Comparison of ENCODE assay signal across 9 mouse cellular contexts in the genomic region with DNA sequence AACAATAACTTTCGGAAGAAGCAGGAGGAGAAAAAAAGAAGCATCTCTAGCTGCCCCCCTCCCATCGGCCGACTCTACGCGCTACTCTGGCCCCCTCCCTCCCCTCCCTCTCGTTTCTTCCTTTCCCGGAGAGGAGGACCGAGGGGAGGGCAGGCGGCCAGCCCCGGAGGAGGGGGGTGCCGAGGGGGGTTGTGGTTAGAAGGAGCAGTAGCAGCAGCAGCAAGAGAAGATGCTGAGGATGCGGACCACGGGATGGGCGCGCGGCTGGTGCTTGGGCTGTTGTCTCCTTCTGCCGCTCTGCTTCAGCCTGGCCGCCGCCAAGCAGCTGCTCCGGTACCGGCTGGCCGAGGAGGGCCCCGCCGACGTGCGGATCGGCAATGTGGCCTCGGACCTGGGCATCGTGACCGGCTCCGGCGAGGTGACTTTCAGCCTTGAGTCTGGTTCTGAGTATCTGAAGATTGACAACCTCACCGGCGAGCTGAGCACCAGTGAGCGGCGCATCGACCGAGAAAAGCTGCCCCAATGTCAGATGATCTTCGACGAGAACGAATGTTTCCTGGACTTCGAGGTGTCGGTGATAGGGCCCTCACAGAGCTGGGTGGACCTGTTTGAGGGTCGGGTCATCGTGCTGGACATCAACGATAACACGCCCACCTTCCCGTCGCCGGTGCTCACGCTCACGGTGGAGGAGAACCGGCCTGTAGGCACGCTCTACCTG. TPM values are rescaled to one million over a fixed set of nuclear protein-coding genes. Genes with fewer than 3 reads are reported as not detected.
DNase-seq lines count a peak whose midpoint lies in the region; ATAC-seq and TF ChIP-seq lines count a peak whose summit lies in the region.
"Had no signal": no experiment of that assay in that cellular context is flagged by ENCODE, and none has a peak within 500 bp of the region (broad histone marks: within the 10 kb centered on the region; RNA-seq: fewer than 3 reads in every experiment).

No protein-coding gene starts in this region.

- peak overlapping the region; percentile 92 for H3K4me2 ChIP-seq in intestine, postnatal 0 days (replicated peaks; ENCODE audit: low read depth)
- H3K4me2 ChIP-seq in limb, embryonic 15.5 days, result peak overlapping the region; percentile 94
- H3K4me2 ChIP-seq in neural tube, embryonic 11.5 days (ENCODE audit: low read depth), result peak overlapping the region; percentile 98

- H3K4me1 ChIP-seq in erythroblast, embryonic 14.5 days (ENCODE audit: control insufficient read depth), result peaks cover 58% of the 10 kb centered on the region
- H3K4me1 ChIP-seq in intestine, postnatal 0 days (replicated peaks; ENCODE audit: control insufficient read depth, insufficient read depth, low read length), result peaks cover 9% of the 10 kb centered on the region; the same call in 1 of the 2 replicates
- peaks cover 32% of the 10 kb centered on the region for H3K4me1 ChIP-seq in limb, embryonic 15.5 days
- H3K4me1 ChIP-seq in neural tube, embryonic 11.5 days (ENCODE audit: control insufficient read depth, insufficient read depth, low read length), result peaks cover 8% of the 10 kb centered on the region; the same call in 1 of the 2 replicates

- peak overlapping the region; percentile 40 for H3K9ac ChIP-seq in intestine, postnatal 0 days (ENCODE audit: low read depth, low read length)
- peak overlapping the region; percentile 54 for H3K9ac ChIP-seq in limb, embryonic 15.5 days
- peak overlapping the region; percentile 65 for H3K9ac ChIP-seq in neural tube, embryonic 11.5 days (ENCODE audit: low read length)

- ATAC-seq in erythroblast, adult 5-6 weeks (replicated peaks; ENCODE audit: low FRiP score, poor library complexity, severe bottlenecking), result no peak
- no peak for ATAC-seq in intestine, postnatal 0 days
- ATAC-seq in limb, embryonic 15.5 days (ENCODE audit: insufficient number of reproducible peaks, low FRiP score, low TSS enrichment, low read depth), result no peak
- ATAC-seq in neural tube, embryonic 11.5 days (ENCODE audit: insufficient read depth, low FRiP score, low TSS enrichment), result no peak

- H3K9me3 ChIP-seq in erythroblast, embryonic 14.5 days (ENCODE audit: control insufficient read depth, low read length), result peaks cover 16% of the 10 kb centered on the region; the same call in 1 of the 2 replicates
- H3K9me3 ChIP-seq in intestine, postnatal 0 days (ENCODE audit: control insufficient read depth), result no peaks in the 10 kb centered on the region
- no peaks in the 10 kb centered on the region for H3K9me3 ChIP-seq in limb, embryonic 15.5 days
- no peaks in the 10 kb centered on the region for H3K9me3 ChIP-seq in neural tube, embryonic 11.5 days (ENCODE audit: control insufficient read depth, low read length)

- TF ChIP-seq CTCF in intestine, postnatal 0 days (IDR thresholded peaks at IDR 0.05; ENCODE audit: low read depth), result no peak

- no peaks in the 10 kb centered on the region for H3K36me3 ChIP-seq in erythroblast, embryonic 14.5 days (ENCODE audit: control insufficient read depth)
- H3K36me3 ChIP-seq in intestine, postnatal 0 days (ENCODE audit: control insufficient read depth, insufficient read depth), result no peaks in the 10 kb centered on the region
- no peaks in the 10 kb centered on the region for H3K36me3 ChIP-seq in limb, embryonic 15.5 days
- H3K36me3 ChIP-seq in neural tube, embryonic 11.5 days (ENCODE audit: control insufficient read depth, insufficient read depth, low read length), result no peaks in the 10 kb centered on the region

- H3K27ac ChIP-seq in intestine, postnatal 0 days (ENCODE audit: low read depth, low read length), result no peak overlapping the region
- H3K27ac ChIP-seq in limb, embryonic 15.5 days, result peak overlapping the region; percentile 93; the same call in 1 of the 2 replicates
- H3K27ac ChIP-seq in neural tube, embryonic 11.5 days (ENCODE audit: low read depth, low read length), result 0 out of 2 replicates have a peak overlapping the region, but pooled peaks have one; percentile 8

- H3K4me3 ChIP-seq in erythroblast, embryonic 14.5 days (replicated peaks), result peak overlapping the region; percentile 65
- peak overlapping the region; percentile 66 for H3K4me3 ChIP-seq in intestine, postnatal 0 days (ENCODE audit: low read depth, low read length)
- H3K4me3 ChIP-seq in limb, embryonic 15.5 days, result peak overlapping the region; percentile 66
- peak overlapping the region; percentile 60 for H3K4me3 ChIP-seq in neural tube, embryonic 11.5 days (ENCODE audit: low read depth, low read length)

- under 1% methylated on average over 54 of the region's 54 CpGs for WGBS in intestine, postnatal 0 days
- WGBS in limb, embryonic 15.5 days, result under 1% methylated on average over 50 of the region's 54 CpGs
- WGBS in neural tube, embryonic 11.5 days, result under 1% methylated on average over 50 of the region's 54 CpGs

- peak; percentile 37 to 56 for DNase-seq in cerebellum, postnatal 4 days (ENCODE audit: low spot score in 2 of 2)
- DNase-seq in gastrocnemius, postnatal 10 days, result peak; percentile 61
- DNase-seq in neural tube, embryonic 11.5 days (ENCODE audit: low spot score), result peak; percentile 55
- DNase-seq in thymus, postnatal 25 days, result peak; percentile 12

- peaks cover 86% of the 10 kb centered on the region for H3K27me3 ChIP-seq in erythroblast, embryonic 14.5 days (ENCODE audit: control insufficient read depth)
- H3K27me3 ChIP-seq in intestine, postnatal 0 days (replicated peaks; ENCODE audit: control insufficient read depth, insufficient read depth, low read length), result peaks cover 52% of the 10 kb centered on the region
- H3K27me3 ChIP-seq in limb, embryonic 15.5 days, result peaks cover 10% of the 10 kb centered on the region; the same call in 1 of the 2 replicates
- peaks cover 24% of the 10 kb centered on the region for H3K27me3 ChIP-seq in neural tube, embryonic 11.5 days (ENCODE audit: control insufficient read depth, insufficient read depth, low read length)

RNA-seq across cellular contexts. Expression of a gene that starts 1.3 kb away (rescaled TPM):
- polyA plus RNA-seq in erythroblast, embryonic 14.5 days (2012), result 0.01 TPM in 1 of 2 replicates, not detected in the other
- 0.19 and 1.5 TPM in 2 replicates for total RNA-seq in erythroblast, adult 5-6 weeks (2015; ENCODE audit: low replicate concordance)
- 1.4 TPM in 1 of 2 replicates, not detected in the other for total RNA-seq in erythroblast, adult 5-6 weeks (2017; ENCODE audit: low replicate concordance)
- total RNA-seq in gastrocnemius, postnatal 10 days (2021), result 10 to 100 TPM in 1 of 2 experiments, 1 to 10 TPM in 1; 9.6 to 16.8 TPM
- polyA plus RNA-seq in intestine, postnatal 0 days (2015; fragmentation: Nextera tagmentation; extraction: Ambion mirVana), result 3.8 and 4.7 TPM in 2 replicates
- 7.0 and 8.9 TPM in 2 replicates for polyA plus RNA-seq in limb, embryonic 15.5 days (2015; fragmentation: Nextera tagmentation; extraction: Ambion mirVana)
- 6.9 and 8.6 TPM in 2 replicates for polyA plus RNA-seq in neural tube, embryonic 11.5 days (2014; fragmentation: Nextera tagmentation; extraction: Ambion mirVana)
- total RNA-seq: MEL had no signal
